Mouse (Mus musculus): ENCODE measurements around the gene Olfr698.
"Not testable (repeated sequence)": the region's sequence is repeated elsewhere in the genome, so short reads cannot be mapped to it uniquely, and the experiment has no call there.

DNA sequence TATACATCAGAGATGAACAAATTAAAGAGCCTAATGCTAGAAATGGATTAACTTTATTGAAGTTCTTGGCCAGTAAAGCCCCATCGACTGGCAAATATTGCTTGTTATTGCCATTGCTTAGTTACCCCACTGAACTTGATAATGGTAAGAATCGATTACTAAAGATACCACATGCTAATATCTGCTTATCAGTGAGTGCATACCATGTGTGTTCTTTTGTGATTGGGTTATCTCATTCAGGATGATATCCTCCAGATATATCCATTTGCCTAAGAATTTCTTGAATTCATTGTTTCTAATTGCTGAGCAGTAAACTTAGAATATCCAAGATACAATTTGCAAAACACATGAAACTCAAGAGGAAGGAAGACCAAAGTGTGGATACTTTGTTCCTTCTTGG, 29.5 kb downstream of the Olfr698 start:
- not testable (repeated sequence) for TF ChIP-seq GATA1 (IDR thresholded peaks at IDR 0.05; ENCODE audit: borderline replicate concordance, low read length); FLI1 (IDR thresholded peaks at IDR 0.05; ENCODE audit: low read length)
